Mouse (Mus musculus) midbrain, embryonic 11.5 days (tissue): ENCODE results near the gene Vmn1r54. TPM values are rescaled to one million over a fixed set of nuclear protein-coding genes. Genes with fewer than 3 reads are reported as not detected.
A peak's percentile ranks its signal among the peaks of the same experiment; 100 is the strongest.

Experiments
- ATAC-seq: fragments of 200-750 bp; cut with Nextera tagmentation; 2 replicates; pipeline ENCODE4 v1.8.0; 2017; ENCODE audit warnings: moderate TSS enrichment, moderate library complexity; ENCODE audit not compliant: low FRiP score
- DNase-seq: peaks from one replicate; pipeline ENCODE4 v3.0.0; 2015; ENCODE audit warnings: low spot score; ENCODE audit errors: missing footprints
- H3K27ac ChIP-seq: fragments of 300-500 bp; sonication (generic); 2 replicates; pipeline ENCODE4 v1.5.1; 2014; ENCODE audit warnings: low read depth, low read length
- H3K27me3 ChIP-seq: fragments of 300-500 bp; sonication (generic); 2 replicates; pipeline ENCODE4 v1.6.1; 2014; ENCODE audit warnings: mild to moderate bottlenecking, low read length, moderate library complexity, mixed read lengths; ENCODE audit not compliant: control insufficient read depth, insufficient read depth
- H3K36me3 ChIP-seq: fragments of 300-500 bp; sonication (generic); 2 replicates; pipeline ENCODE4 v1.6.1; 2014; ENCODE audit warnings: mild to moderate bottlenecking, low read length, moderate library complexity, mixed read lengths; ENCODE audit not compliant: control insufficient read depth, insufficient read depth
- H3K4me1 ChIP-seq: fragments of 300-500 bp; sonication (generic); 2 replicates; pipeline ENCODE4 v1.6.1; 2014; ENCODE audit warnings: low read length; ENCODE audit not compliant: control insufficient read depth, insufficient read depth
- H3K4me2 ChIP-seq: fragments of 300-500 bp; sonication (generic); 2 replicates; pipeline ENCODE4 v1.6.1; 2014; ENCODE audit warnings: mild to moderate bottlenecking, moderate library complexity
- H3K4me3 ChIP-seq: fragments of 300-500 bp; sonication (generic); 2 replicates; pipeline ENCODE4 v1.5.1; 2014; ENCODE audit warnings: low read depth, low read length
- H3K9ac ChIP-seq: fragments of 300-500 bp; sonication (generic); 2 replicates; pipeline ENCODE4 v1.6.1; 2014; ENCODE audit warnings: low read length
- H3K9me3 ChIP-seq: fragments of 300-500 bp; sonication (generic); 2 replicates; pipeline ENCODE4 v1.6.1; 2016; ENCODE audit warnings: low read length; ENCODE audit not compliant: control insufficient read depth
- WGBS: fragments of 180-500 bp; shearing (Covaris S2); extraction: QIAGEN DNeasy Blood & Tissue Kit; methylation state at CpG from one replicate; pipeline ENCODE4 v1.1.7; 2014; 5-methylcytosine and 5-hydroxymethylcytosine counted together
- polyA plus RNA-seq: library from polyadenylated mRNA; unstranded; fragments of >200 nt; fragmentation: Nextera tagmentation; extraction: Ambion mirVana; gene quantifications from 2 replicates; pipeline ENCODE4 v1.2.1, GENCODE M21; 2014

Gene Vmn1r54
- polyA plus RNA-seq, 1 experiment from 2014 or later = not detected

DNA sequence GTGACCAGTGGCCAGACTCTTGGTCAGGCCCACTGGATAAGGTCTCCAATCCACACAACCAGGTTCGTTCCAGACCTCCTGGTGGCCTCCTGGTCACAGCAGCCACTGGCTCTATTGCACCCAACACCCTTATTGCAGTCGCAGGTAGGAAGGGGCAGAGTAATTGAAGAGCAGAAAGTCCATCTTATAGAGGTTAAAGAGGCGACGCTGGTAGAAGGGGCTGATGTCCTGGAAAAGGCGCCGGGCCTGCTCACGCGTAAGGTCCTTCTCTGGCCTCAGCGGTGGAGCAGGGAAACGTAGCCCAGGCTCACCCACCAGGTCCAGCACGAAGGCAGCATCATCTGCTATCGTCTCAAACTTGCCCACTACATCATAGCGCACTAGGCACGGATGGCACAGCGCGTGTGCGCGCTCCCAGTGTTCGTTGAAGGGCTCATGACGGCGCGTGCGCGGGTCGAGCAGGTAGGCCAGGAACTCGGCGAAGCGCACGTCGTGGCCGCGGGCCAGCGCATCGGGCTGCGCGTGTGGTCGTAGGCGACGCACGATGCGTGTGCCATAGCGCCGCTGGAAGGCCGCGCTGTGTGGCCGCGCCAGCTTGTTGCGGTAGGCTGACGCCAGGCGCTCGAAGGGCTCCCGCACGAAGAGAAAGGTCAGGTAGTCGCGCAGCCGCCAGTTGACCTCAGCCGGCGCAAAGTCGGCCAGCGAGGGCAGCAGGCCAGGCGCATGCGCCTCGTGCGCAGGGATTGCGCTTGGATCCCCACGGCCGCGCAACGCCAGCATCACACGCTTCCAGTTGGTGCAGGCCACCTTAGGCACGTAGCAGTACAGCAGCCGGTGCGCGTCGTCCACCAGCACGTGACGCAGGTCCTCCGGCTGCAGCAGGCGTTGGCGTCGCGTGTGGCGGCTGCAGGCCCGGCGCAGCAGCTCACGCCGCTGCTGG lies 63.0 kb downstream of the Vmn1r54 start:
- Histone ChIP-seq H3K4me1 (no peaks in the 10 kb centered on the region), H3K9ac (no peak overlapping the region), H3K9me3 (peaks cover 9% of the 10 kb centered on the region), H3K4me2 (no peak overlapping the region), H3K27me3 (no peaks in the 10 kb centered on the region), H3K36me3 (no peaks in the 10 kb centered on the region), H3K4me3 (no peak overlapping the region), H3K27ac (no peak overlapping the region)
- 0 out of 2 replicates have a peak, but pooled peaks have one; percentile 46 for ATAC-seq
- DNase-seq = no peak
- 86% methylated on average over 87 of the region's 87 CpGs for WGBS

DNA sequence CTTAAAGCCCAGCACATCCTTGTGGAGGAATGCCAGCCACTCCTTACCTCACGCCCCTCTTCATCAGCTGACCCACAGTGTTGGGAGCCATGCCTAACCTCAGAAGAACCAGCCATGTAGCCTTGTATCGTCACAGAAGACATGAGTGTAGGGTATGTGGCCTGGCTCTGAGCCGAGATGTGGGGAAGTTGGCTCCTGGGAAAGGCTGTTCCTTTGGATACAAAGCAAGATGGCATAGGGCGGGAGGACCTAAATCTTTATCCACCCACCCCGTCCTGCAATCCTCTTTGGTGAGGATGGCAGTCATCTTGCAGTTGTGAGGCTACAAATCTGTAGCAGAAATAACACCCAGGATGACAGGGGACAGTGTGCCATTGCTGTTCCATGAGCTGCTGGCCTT lies 69.9 kb downstream of the Vmn1r54 start:
- H3K9me3 ChIP-seq = no peaks in the 10 kb centered on the region
- ATAC-seq (no peak), DNase-seq (no peak)
- H3K27ac ChIP-seq = no peak overlapping the region
- H3K9ac ChIP-seq = no peak overlapping the region
- H3K4me3 ChIP-seq = no peak overlapping the region
- WGBS = 86% methylated on average over 5 of the region's 5 CpGs
- no peaks in the 10 kb centered on the region for H3K36me3 ChIP-seq
- H3K4me2 ChIP-seq = no peak overlapping the region
- H3K4me1 ChIP-seq = no peaks in the 10 kb centered on the region
- H3K27me3 ChIP-seq = no peaks in the 10 kb centered on the region

DNA sequence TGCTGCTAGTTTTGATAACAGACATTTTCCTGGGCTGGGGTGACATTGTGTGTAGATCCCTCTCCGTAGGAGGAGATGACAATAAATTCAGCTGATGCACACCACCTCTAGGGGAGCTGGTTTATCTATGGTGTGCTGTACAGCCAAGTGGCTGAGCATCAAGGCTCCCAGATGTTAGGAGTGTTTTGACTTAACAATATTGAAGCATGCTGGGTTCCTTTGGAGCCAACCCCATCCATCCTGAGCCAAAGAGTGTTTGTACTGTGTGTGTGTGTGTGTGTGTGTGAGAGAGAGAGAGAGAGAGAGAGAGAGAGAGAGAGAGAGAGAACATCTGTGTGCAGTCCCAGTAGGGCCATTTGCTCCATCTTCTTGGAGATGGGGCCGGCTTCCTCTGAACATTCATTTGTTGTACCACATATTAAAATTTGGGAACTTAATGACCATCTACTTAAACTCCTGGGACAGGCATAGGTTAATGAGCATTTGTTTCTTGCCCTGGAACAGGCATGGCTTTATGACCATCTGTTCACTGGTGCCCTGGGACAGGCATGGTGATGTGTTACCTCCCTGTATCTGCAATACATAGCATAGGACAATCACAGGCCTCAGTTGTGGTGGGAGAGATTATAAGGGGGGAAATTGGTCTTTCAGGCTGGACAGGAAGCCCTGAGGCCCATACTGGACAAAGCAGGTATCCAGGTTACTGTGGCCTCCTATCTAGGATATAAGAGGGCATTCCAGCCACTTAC lies 71.6 kb downstream of the Vmn1r54 start:
- ATAC-seq = no peak
- Histone ChIP-seq H3K4me2 (no peak overlapping the region), H3K36me3 (no peaks in the 10 kb centered on the region), H3K4me3 (no peak overlapping the region), H3K27me3 (no peaks in the 10 kb centered on the region), H3K9ac (no peak overlapping the region), H3K9me3 (no peaks in the 10 kb centered on the region), H3K4me1 (no peaks in the 10 kb centered on the region), H3K27ac (no peak overlapping the region)
- 82% methylated on average over 2 of the region's 2 CpGs for WGBS
- no peak for DNase-seq

DNA sequence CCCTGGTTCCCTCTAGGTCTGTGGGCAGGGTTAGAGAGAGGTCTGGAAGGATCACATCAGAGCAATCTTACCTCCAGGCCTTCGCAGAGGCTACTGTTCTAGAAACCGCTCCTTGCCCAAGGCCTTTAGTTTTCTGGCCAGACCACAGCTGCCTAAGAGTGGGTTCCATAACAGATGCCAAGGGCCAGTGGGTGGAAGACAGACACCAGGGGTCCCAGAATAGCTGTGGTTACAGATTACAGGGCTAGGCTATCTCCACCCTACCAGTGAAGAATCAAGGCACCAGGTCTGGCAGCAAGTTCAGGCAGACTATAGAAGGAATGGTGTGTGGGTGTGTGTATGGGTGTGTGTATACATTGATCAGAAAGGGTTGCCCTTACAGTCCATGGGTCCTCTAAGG lies 72.9 kb downstream of the Vmn1r54 start:
- Histone ChIP-seq H3K9ac (no peak overlapping the region), H3K27me3 (no peaks in the 10 kb centered on the region), H3K4me2 (no peak overlapping the region), H3K27ac (no peak overlapping the region), H3K4me1 (no peaks in the 10 kb centered on the region), H3K4me3 (no peak overlapping the region), H3K9me3 (no peaks in the 10 kb centered on the region), H3K36me3 (no peaks in the 10 kb centered on the region)
- 90% methylated on average over 2 of the region's 2 CpGs for WGBS
- DNase-seq = no peak
- no peak for ATAC-seq

GRCm38 (mm10) chr6:90319475-90320191 lies 73.5 kb downstream of the Vmn1r54 start:
- ATAC-seq = no peak
- H3K27ac ChIP-seq = no peak overlapping the region
- H3K4me2 ChIP-seq = no peak overlapping the region
- 86% methylated on average over 7 of the region's 7 CpGs for WGBS
- no peak overlapping the region for H3K4me3 ChIP-seq
- no peaks in the 10 kb centered on the region for H3K36me3 ChIP-seq
- no peak for DNase-seq
- H3K4me1 ChIP-seq = no peaks in the 10 kb centered on the region
- H3K9ac ChIP-seq = no peak overlapping the region
- H3K9me3 ChIP-seq = no peaks in the 10 kb centered on the region
- no peaks in the 10 kb centered on the region for H3K27me3 ChIP-seq

DNA sequence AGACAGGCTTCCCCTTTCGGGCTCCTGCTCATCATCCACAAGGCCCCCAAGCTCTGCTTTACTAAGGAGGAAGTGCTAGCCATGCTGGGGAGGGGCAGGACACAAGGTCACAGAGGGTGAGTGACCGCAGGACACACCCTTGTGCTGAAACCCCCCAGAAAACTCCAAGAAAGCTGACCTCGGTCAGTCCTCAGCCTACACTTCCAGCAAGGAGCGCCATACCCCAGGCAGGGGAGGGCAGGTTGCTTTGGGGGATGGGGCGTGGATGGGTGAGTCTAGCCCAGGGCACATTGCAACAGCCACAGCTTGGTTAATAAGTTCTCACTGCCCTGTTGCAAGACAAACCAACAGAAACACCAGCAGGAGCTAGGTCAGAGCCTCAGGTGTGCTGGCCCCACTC lies 74.3 kb downstream of the Vmn1r54 start:
- Histone ChIP-seq H3K4me1 (no peaks in the 10 kb centered on the region), H3K36me3 (no peaks in the 10 kb centered on the region), H3K9ac (no peak overlapping the region), H3K27ac (no peak overlapping the region), H3K4me3 (no peak overlapping the region), H3K9me3 (no peaks in the 10 kb centered on the region), H3K27me3 (no peaks in the 10 kb centered on the region), H3K4me2 (no peak overlapping the region)
- DNase-seq (no peak), ATAC-seq (no peak)
- WGBS = 86% methylated on average over 5 of the region's 5 CpGs

Other genes with a start within 250 kb of the Vmn1r54 start
- not detected in 2 replicates for gene Vmn1r47, start 230.2 kb upstream of the Vmn1r54 start, polyA plus RNA-seq
- not detected in 2 replicates for gene Vmn1r48, start 209.5 kb upstream of the Vmn1r54 start, polyA plus RNA-seq
- gene Vmn1r49, start 167.8 kb upstream of the Vmn1r54 start, polyA plus RNA-seq = not detected in 2 replicates
- gene Vmn1r50, start 144.9 kb upstream of the Vmn1r54 start, polyA plus RNA-seq = not detected in 2 replicates
- 0.05 TPM in 1 of 2 replicates, not detected in the other for gene Vmn1r51, start 123.7 kb upstream of the Vmn1r54 start, polyA plus RNA-seq
- not detected in 2 replicates for gene Vmn1r52, start 71.5 kb upstream of the Vmn1r54 start, polyA plus RNA-seq
- not detected in 2 replicates for gene V1ra8, start 43.5 kb upstream of the Vmn1r54 start, polyA plus RNA-seq
- gene Vmn1r53, start 21.9 kb upstream of the Vmn1r54 start, polyA plus RNA-seq = not detected in 2 replicates
- not detected in 2 replicates for gene BC048671, start 54.9 kb downstream of the Vmn1r54 start, polyA plus RNA-seq
- not detected in 2 replicates for gene Chst13, start 78.9 kb downstream of the Vmn1r54 start, polyA plus RNA-seq
- not detected in 2 replicates for gene Uroc1, start 87.0 kb downstream of the Vmn1r54 start, polyA plus RNA-seq
- 9.6 and 10.3 TPM in 2 replicates for gene Zxdc, start 123.2 kb downstream of the Vmn1r54 start, polyA plus RNA-seq
- gene Cfap100, start 182.5 kb downstream of the Vmn1r54 start, polyA plus RNA-seq = 1.8 and 2.8 TPM in 2 replicates
- 3.5 and 4.2 TPM in 2 replicates for gene Klf15, start 216.3 kb downstream of the Vmn1r54 start, polyA plus RNA-seq
- gene Aldh1l1, start 240.1 kb downstream of the Vmn1r54 start, polyA plus RNA-seq = 3.7 and 4.1 TPM in 2 replicates